Comparison of ENCODE assay signal across 15 mouse cellular contexts in genomic region chr10:70004831-70005230, GRCm38 (mm10).
"Had no signal": no experiment of that assay in that cellular context is flagged by ENCODE, and none has a peak within 500 bp of the region (broad histone marks: within the 10 kb centered on the region; RNA-seq: fewer than 3 reads in every experiment).

No protein-coding gene starts in this region.

- ATAC-seq: liver, embryonic 12.5 days; midbrain, embryonic 16.5 days had no signal

- H3K27me3 ChIP-seq: liver, embryonic 12.5 days; midbrain, embryonic 12.5 days; neural tube, embryonic 12.5 days had no signal

- H3K9ac ChIP-seq: liver, embryonic 12.5 days; liver, embryonic 14.5 days; lung, embryonic 14.5 days; midbrain, embryonic 12.5 days; neural tube, embryonic 12.5 days had no signal

- H3K9me3 ChIP-seq: liver, embryonic 12.5 days; midbrain, embryonic 10.5 days; midbrain, embryonic 12.5 days; neural tube, embryonic 12.5 days had no signal

- H3K27ac ChIP-seq: liver, embryonic 12.5 days; liver, embryonic 14.5 days; midbrain, embryonic 10.5 days; midbrain, embryonic 12.5 days; neural tube, embryonic 12.5 days had no signal

- DNase-seq: lung, adult 18-20 months; lung, embryonic 14.5 days; lung, postnatal 10 days; lung, postnatal 4 days; right cerebral cortex, postnatal 14 days; thymus, adult 2 months; thymus, postnatal 25 days; thymus, postnatal 4 days had no signal

- H3K4me3 ChIP-seq: liver, embryonic 12.5 days; midbrain, embryonic 10.5 days; midbrain, embryonic 12.5 days; myocyte; neural tube, embryonic 12.5 days had no signal

- H3K4me2 ChIP-seq: liver, embryonic 12.5 days; lung, embryonic 14.5 days; midbrain, embryonic 12.5 days; neural tube, embryonic 12.5 days had no signal

- H3K4me1 ChIP-seq: liver, embryonic 12.5 days; midbrain, embryonic 10.5 days; midbrain, embryonic 12.5 days; neural tube, embryonic 12.5 days had no signal
